Mouse (Mus musculus) urinary bladder, adult 18-20 months (tissue): ENCODE measurements around the gene Plpp3.

Experiments
- DNase-seq, 2 experiments: peaks; one replicate each; pipeline ENCODE4 v3.0.0; 2022; ENCODE audit warnings: low spot score in 2 of 2, mixed read lengths in 2 of 2

Plpp3 gene

DNA sequence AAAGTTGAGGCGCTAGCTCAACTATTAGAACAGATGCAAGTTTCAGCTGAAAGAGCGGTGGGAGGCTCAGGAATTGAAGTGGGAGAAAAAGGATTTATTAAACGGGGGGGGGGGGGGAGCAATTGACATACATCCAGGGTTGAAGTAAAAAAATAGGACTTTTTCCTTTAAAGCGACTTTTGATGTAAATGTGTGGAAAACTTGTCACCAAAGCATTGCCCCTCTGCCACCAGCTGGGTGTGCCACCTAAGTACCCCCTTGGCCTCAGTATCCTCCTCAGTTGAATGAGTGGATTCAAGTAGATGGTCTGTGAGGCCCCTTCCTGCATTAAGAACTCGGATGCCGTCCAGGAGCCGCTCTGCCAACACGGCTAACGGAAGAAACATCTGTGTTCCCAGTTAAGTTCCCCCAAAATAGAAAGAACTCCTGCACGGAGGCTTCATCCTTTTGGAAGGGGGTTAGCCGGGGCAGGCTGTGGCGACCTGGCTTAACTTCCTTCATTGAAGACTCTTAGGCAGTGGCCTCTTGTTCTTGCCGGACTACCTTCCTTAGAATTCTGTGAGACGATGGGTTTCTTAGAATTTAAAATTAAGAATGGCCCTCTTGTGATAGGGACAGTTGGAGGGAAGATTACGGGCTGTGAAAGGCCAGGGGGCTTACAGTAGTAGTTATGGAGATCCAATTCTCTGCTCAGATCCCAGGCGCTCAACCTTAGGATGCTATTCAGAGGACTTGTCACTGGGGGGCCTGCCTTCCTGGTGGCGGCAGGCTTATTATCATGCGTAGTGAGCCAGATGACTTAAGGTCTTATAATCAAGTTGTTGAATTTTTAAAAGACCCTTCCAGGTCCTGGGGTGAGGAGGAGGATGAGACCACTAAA lies 1.7 kb downstream of the Plpp3 start:
- DNase-seq = no peak

DNA sequence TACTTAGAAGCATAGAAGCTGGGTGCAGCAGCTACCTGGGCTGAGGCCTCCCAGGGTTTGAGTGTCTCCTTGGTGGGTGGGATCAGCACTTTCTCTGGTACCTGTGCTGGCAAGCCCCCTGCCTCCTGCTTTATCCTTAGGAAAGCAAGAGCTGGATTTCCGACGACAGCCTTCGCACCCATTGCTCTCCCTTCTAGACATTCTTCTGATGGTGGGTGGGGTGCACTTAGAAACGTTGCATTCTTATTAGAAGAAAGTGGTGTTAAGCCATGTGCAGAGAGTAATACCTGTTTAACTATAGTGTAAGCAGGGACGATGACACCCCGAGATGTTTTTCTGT lies 2.4 kb downstream of the Plpp3 start:
- DNase-seq = no peak

DNA sequence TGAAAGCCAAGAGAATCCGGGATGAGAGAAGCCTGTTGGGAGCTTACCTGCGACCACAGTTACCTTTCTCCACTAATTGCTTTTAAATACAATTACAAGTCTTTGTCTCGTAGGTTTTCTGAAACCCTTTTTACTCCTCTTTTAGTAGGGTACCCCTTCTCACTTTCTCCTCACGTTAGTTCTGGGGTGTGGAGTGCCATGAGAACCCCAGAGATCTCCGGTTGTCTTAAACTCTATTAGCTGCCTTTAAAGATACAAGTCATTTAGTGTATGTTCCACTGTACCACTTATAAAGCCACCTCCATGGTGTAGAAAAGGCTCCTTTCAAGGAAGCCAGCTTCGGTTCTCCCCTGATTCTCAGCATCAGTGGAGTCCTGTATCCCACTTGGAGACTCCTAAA lies 3.3 kb downstream of the Plpp3 start:
- no peak for DNase-seq

DNA sequence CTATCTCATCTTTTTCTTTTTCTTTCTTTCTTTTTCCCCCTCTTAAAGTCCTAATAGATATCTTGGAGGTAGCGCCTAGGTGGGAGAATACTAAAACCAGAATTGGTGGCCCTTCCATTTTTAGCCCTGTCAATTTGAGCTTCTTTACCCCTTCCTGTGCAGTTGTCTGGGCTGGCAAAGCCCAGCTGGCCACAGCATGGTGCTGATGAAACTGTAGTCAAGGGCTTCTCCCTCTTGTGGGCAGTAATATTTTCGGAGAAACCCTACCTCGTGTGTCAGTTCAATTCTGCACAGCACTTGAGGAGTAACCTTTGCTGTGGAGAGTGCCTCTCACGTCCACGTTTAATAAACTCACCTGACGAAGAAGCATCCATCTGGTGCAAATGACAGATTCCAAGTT lies 4.9 kb downstream of the Plpp3 start:
- DNase-seq = no peak

DNA sequence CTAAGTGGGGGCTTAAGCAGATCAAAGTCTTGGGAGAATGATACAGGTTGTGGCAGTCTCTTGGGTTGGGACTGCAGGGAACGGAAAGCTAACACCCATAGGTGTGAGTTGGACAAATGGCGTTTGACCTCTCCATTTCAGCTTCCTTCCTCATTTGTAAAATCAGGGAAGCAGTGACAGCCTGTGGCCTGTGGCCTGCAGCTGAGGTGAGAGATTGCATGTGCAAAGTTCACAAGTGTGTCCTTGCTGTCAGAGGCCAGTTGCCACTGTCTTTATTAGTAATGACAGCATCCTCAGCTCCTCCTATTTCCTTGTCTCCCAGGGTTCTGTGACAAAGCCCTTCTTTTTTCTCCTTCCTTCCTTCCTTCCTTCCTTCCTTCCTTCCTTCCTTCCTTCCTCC lies 5.5 kb downstream of the Plpp3 start:
- no peak for DNase-seq

DNA sequence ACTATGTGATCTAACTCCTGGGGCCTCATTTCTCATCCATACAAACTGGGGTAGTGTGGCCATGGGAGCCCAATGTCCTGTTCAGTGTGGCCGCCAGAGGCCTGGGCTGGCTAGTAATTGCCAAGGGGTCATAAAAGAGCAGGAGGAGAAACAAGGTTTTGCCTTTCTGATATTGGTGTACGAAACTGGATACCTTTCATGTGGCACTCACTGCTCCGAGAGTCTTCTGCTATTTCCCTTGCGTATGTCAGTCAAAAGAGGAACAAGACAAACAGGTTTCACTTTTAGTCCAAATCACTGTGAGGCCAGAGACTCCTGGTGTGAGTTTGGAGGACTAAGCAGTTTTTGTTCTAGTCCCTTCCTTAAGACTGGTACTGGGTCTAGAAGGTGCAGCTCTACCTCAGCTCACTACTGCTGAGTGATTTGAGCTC lies 6.8 kb downstream of the Plpp3 start:
- DNase-seq = no peak

DNA sequence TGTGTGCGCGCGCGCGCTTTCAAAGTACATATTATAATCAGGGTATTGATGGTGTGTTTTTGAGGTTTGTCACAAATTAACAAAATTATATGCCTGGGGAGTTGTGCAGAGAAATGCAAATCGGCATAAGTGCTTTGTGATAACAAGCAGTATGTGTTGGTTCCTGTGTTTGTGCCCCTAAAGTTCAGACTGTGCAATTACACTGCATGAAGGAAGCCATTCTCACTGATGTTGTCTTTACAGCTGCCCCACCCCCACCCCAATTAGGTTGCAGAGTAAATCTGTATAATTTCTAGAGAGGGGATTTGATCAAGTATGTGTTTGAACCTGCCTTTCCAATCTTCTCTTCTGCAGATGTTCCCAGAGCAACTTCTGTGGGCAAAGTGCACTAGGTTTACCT lies 7.8 kb downstream of the Plpp3 start:
- no peak for DNase-seq

DNA sequence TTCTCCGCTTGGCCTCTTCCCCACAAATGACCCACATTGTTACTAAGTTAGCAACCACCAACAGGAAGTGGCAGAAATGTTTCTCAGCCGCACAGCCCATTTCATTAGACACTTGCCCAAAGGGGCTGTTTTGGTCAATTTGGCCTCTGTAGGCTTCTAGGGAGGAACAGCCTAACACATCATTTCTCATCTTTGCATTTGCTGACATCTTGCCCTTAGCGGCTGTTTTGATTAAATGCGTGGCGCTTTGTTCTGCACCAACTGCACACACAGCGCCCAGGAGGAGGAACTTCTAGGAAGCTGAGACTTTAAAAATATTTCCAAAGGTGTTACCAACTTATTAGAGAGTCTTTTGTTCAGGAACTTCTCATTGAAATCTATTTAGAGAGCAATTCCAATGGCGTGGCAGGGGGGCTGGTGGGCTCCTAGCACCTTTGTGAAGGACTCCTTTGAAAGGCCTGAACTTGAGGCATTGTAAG lies 12.0 kb downstream of the Plpp3 start:
- DNase-seq = no peak

DNA sequence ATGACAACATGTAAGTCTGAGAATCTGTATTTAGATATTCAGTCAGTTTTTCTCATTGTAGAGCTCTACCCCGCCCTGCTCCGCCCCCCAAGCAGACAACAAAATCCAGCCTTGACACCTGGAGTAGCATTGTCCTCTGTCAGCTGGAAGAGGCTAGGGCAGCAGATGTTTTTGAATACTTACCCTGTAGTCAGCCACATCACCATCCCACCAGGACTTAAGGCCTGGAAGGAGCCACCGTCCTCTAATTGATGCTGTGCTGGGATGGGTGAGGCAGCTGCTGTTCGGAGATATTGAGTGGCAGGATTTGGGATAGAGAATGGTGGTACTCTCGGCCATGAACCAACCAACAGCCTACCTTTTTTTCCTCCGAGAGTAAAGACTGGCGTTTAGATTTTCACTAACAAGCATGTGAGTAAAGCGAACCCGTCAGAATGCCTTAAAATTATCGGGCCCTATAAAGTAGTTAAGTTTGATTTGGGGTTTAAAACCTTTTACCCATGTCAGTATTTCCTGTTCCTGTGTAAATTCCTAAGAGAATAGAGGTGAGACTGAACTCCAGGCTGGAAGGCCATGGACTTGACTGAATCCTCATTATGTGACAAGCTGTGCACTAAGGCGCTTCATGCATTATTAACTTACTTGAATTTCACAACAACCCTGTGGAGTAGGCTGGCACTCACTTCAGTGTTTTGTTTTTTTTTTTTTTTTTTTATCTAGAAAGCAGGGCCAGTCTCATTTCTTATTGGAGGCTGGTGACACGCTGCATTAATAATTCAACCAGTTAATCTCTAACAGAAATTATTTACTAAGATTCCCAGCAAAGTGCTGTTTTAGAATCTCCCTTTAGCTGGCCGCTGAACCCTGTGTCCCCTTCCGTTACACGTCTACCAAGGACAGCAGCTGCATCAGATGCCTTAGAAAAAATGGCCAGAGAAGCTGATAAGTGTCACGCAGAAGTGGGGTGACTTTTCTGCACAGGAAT lies 13.0 kb downstream of the Plpp3 start:
- no peak for DNase-seq

DNA sequence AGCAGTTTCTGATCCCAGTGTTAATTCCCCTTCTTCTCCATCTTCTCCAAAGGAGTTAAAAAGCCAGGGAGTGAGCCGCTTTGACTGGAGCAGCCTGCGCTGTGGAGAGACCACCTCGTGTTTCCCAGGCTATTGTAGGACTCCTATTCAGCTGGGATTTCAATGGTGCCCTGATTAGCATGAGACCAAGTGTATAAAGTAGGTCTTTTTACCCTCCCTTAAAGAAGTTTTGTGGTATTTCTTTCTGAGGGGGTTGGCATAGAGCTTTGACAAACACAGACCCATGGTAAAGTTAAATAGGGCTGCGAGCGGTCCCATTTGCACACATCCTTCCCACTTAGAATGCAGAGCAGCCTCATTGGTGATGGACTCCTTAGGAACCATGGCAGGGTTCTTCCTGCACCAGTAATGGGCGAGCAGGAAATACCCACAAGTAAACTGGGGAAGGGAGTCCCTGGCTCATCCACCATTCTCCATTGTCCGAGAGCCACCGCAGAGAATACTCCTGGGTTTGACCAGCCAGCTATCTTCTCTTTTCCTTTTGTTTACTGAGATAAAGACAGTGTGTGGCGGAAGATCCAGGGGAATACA lies 13.8 kb downstream of the Plpp3 start:
- DNase-seq = no peak

DNA sequence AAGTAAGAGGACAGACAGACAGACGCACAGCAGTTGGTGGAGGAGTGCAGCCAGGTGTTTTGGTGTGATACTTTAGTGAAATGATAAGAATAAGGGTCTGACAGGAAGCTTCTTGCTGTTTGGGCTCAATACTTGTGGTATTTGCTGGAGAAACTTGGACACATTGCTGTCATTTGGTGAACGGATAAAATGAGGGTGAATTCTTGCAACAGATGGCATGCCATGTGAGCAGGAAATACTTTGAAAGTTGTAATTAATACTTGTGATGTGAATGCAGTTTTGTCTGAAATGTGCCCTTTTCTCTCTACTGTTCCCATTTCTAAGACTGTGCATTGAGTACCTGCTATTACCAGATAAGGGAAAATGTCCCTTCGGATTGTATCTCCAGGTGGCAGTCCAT lies 14.3 kb downstream of the Plpp3 start:
- DNase-seq = no peak

DNA sequence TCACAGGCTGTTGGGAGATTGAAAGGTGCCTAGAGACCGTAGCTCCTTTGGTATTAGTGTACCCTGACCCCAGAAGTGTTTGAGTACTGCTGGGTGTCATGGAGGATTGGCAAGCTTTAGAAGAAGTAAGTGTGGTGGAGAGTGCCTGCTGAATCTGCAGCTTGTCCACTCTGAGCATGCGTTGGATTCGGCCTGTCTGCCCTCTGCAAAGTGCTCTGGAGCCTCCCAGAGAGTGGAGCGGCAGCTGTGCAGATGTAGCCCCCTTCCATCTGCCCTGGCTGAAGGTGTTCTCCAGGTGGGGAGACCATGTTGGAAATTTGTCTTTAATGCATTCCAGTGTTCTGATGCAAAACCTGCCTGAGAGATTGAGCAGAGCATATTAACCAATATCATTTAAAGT lies 17.6 kb downstream of the Plpp3 start:
- no peak for DNase-seq

DNA sequence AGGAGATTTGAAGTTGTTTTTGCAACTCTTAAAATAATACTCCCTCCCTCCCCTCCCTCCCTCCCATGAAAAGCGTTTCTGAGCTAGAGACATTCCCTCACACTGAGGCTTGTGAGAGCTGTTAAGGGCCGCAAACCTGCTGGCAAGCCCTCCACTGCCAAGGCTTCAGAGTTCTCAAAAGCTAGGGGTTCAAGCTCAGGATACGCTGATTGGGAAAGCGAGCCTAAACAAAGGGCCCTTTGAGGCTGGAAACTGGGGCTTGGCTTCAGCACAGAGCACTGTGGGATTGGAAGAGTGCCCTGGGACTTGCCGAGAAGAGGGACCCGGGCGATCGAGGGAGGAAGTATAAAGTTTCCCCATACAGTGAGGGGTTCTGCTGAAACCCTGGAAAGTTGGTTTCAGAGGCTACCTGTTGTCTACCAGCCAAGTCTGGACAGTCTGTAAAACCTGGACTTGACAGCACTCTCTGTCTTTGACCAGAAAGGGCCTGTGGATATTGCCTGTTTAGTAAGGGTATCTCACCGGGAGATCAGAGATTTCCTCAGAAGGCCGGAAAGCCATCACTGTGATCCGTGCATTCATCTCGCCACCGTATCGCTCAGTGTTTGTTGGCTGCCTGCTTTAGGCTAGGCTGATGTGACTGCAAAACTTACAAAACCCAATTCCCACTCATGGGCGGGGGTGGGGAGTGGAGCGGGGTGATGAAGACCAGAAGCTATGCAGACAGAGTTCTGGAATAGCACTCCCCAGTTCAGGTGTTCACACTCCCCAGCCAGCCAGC lies 18.3 kb downstream of the Plpp3 start:
- DNase-seq = no peak

DNA sequence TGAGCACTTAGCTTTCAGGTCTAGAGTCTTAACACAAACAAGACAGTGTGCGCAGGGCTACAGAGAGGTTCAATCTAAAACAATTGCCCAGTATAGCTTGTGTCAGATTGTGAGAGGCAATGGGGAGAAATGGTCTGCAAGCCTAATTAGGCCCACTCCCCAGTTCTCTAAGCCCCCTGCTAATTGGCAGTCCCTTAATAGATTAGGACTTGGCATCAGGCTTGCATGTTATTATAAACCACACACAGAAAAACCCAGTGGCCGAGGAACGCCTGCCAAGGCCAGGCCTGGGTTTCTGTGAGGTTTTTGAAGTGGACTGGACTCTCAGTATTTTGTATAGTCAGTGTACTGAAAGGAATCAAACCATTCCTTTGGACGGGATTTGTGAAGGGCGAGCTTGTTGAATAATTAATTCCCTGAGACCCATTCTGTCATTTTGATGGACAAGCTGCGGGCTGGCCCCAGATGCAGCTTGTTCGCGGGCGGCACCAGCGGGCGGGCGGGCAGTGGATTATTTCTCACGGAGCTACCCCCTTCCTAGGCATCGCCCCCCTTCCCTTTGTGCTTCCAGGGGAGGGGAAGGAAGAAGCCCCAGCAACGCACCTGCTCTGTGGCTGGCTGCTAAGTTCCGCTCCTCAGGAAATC lies 24.0 kb downstream of the Plpp3 start:
- no peak for DNase-seq

DNA sequence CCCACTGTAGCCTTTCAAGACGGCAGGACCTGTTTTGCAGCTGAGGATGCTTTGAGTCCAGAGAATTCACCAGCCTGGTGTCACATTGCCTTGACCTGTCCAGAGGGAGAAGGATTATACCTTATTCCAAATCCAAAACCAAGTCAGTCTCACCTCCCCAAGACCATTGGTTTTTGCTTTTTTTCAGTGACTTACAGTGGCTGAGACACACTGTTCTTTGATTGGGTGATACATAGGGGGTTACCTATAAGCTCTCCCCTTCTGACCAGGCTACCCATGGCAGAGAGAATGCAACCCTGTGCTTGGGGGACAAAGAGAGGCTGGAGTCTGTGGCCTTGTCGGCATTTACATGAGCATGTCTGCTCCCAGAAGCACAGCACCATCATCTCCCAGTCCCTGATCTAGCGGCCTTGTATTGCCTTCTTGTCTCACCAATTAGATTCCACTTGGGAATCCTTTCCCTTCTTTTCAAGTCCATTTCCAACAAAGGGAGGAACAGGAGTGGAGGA lies 24.6 kb downstream of the Plpp3 start:
- no peak for DNase-seq

DNA sequence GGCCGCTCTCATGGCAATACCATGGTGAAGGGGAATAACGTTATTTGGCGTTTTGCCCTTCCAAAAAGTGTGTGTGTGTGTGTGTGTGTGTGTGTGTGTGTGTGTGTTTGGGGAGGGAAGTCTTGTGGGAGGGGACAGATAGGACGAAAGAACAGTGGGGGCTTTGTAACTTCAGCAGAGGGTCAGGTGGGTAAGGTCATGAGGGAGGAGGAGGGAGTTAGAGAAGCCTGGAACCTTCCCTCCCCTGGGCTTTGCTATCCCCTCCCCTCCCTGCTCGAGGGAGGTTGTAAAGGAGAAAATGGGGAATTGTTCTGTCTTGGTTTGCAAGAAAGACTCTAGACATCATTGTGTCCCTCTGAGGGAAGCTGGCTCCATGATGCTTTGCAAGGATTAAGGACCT lies 25.1 kb downstream of the Plpp3 start:
- DNase-seq = no peak

DNA sequence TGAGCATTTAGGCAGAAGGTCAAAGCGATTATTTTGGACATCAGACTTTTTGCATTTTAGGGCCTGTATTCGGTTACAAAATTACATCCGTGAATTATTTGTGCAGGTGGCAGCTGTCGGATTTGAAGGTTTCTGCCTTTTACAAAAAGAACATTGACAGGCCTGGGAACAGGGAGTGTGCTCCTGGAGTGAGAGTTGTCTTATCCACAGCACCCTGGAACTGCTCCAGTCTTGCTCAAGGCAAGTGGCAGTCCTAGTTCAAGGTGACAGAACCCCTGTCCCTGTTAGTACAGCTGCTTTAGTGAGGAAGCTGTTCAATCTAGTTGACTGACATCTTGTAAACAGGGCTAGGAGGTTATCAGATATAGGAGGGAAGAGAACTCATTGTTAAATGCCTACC lies 27.3 kb downstream of the Plpp3 start:
- DNase-seq = no peak

DNA sequence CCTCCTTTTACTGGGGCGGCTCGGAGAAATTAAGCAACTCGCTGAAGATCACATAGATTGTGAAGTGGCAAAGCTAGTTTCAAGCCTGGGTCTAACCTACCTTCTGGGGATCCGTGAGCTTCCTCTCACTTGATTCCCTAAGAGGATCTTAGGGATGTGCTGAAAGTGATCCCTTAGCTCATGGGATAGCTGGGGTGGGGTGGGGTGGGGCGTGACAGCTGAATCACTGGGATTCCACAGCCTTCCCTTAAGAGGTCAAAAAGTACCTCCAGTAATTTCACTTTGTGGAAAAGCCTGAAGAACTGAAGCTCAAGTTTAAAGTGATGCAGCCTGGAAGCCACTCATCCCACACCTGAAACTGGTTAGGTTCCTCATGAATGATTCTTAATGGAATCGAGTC lies 27.8 kb downstream of the Plpp3 start:
- DNase-seq = no peak

DNA sequence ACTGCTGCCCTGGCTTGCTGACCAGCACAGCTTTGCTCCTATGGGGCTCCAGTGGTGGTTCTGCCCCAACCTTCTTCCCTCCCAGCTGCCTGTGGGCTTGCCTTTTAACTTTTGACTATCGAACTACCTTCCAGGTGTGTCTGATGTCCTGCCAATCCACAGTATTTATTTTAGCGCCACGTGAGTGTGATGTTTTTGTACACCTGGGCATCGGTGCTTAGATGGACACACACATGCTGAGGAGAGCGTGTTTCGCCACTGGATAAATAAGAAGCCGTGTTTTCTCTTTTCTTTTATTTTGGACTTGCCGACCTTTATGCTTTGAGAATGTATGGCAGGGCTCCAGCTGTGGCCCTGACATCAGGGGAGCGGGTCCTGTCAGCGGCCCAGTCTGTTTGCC lies 29.5 kb downstream of the Plpp3 start:
- DNase-seq = no peak

DNA sequence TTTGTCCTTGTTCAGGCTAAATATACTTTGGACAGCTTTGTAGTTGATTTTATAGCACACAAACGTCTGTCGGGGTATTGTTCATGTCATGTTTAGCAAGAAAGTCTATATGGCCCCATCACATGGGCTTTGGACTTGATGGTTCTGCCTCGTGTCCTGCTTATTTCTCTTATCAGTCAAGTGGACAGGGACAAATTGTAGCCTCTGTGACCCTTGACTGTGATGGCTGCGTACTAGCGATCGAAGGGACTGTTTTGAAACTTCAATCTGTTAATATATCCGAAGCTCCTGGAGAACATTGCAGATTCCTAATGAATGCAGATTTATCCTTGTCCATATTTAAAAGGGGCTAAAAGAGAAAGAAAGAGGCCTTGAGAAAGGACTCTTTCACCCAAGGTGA lies 30.7 kb downstream of the Plpp3 start:
- no peak for DNase-seq

DNA sequence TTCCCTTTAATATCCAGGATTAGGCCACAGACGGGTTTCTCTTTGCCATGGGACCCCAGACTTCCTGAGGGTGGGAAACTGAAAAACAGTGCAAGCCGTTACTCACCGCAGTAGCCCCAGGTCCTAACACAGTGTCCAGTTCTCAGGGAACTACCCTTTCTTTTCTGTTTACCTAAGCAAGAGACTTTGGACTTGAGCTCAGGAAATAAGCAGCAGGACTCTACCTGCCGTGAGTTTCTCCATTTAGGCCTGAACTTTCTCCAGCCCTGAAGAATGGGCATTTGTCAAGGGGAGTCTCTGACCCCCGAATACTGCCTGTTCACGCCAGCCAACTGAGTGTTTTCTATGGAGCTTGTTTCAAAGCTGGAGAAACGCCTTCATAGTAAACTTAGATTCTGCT lies 31.7 kb downstream of the Plpp3 start:
- no peak for DNase-seq
